Mouse (Mus musculus) lung, postnatal 0 days (tissue): Measurements from ENCODE around the gene Sbf2. TPM values are rescaled to one million over a fixed set of nuclear protein-coding genes. Genes with fewer than 3 reads are reported as not detected.
A peak's percentile ranks its signal among the peaks of the same experiment; 100 is the strongest.

ENCODE experiments used
- ATAC-seq: fragments of 200-750 bp; cut with Nextera tagmentation; 2 replicates; pipeline ENCODE4 v1.8.0; 2017; ENCODE audit warnings: moderate library complexity
- DNase-seq: peaks from one replicate; pipeline ENCODE4 v3.0.0-alpha.2; 2016; ENCODE audit warnings: low spot score
- H3K27ac ChIP-seq: fragments of 300-500 bp; sonication (generic); 2 replicates; pipeline ENCODE4 v1.5.1; 2014; ENCODE audit warnings: antibody characterized with exemption, mild to moderate bottlenecking, low read length, mixed read lengths
- H3K27me3 ChIP-seq: fragments of 300-500 bp; sonication (generic); replicated peaks from 2 replicates; pipeline ENCODE4 v1.6.1; 2014; ENCODE audit warnings: low read length, mixed read lengths; ENCODE audit not compliant: insufficient read depth
- H3K36me3 ChIP-seq: fragments of 300-500 bp; sonication (generic); 2 replicates; pipeline ENCODE4 v1.6.1; 2014; ENCODE audit warnings: low read length, mixed read lengths; ENCODE audit not compliant: insufficient read depth
- H3K4me1 ChIP-seq: fragments of 300-500 bp; sonication (generic); 2 replicates; pipeline ENCODE4 v1.6.1; 2014; ENCODE audit warnings: antibody characterized with exemption, low read depth, low read length, mixed read lengths; ENCODE audit not compliant: insufficient read depth
- H3K4me2 ChIP-seq: fragments of 300-500 bp; sonication (generic); replicated peaks from 2 replicates; pipeline ENCODE4 v1.6.1; 2014; ENCODE audit warnings: low read depth, mild to moderate bottlenecking, low read length, moderate library complexity, mixed read lengths
- H3K4me3 ChIP-seq: fragments of 300-500 bp; sonication (generic); 2 replicates; pipeline ENCODE4 v1.5.1; 2014; ENCODE audit warnings: low read depth, low read length
- H3K9ac ChIP-seq: fragments of 300-500 bp; sonication (generic); replicated peaks from 2 replicates; pipeline ENCODE4 v1.6.1; 2014; ENCODE audit warnings: low read depth, mild to moderate bottlenecking
- H3K9me3 ChIP-seq: fragments of 300-500 bp; sonication (generic); 2 replicates; pipeline ENCODE4 v1.6.1; 2016; ENCODE audit warnings: low read length, mixed read lengths
- CTCF ChIP-seq: IDR thresholded peaks from 2 replicates; pipeline ENCODE4 v1.5.1; 2016; ENCODE audit warnings: antibody characterized with exemption, mild to moderate bottlenecking
- EP300 ChIP-seq: IDR thresholded peaks from 2 replicates; pipeline ENCODE4 v1.6.1; 2016; ENCODE audit warnings: antibody characterized with exemption, mild to moderate bottlenecking, control low read depth
- WGBS: fragments of 180-500 bp; shearing (Covaris S2); extraction: QIAGEN DNeasy Blood & Tissue Kit; methylation state at CpG from one replicate; pipeline ENCODE4 v1.1.7; 2014; 5-methylcytosine and 5-hydroxymethylcytosine counted together
- polyA plus RNA-seq: library from polyadenylated mRNA; unstranded; fragments of >200 nt; fragmentation: Nextera tagmentation; extraction: Ambion mirVana; gene quantifications from 2 replicates; pipeline ENCODE4 v1.2.1, GENCODE M21; 2015

Gene Sbf2
- polyA plus RNA-seq, 1 experiment from 2014 or later: 23.3 TPM

GRCm38 (mm10) chr7:110615792-110616191 lies 1.1 kb upstream of the Sbf2 start:
- Histone ChIP-seq H3K9ac (no peak overlapping the region), H3K27ac (peak overlapping the region; percentile 100), H3K4me3 (peak overlapping the region; percentile 96; the same call in 1 of the 2 replicates)

GRCm38 (mm10) chr7:110615151-110615631 lies 469 bp upstream of the Sbf2 start:
- H3K9ac ChIP-seq: peak overlapping the region; percentile 94
- peak; percentile 49 for ATAC-seq
- under 1% methylated on average over 17 of the region's 20 CpGs for WGBS

More at GRCm38 (mm10) chr7:110615792-110616191, 1.1 kb upstream of the Sbf2 start:
- no peak for TF ChIP-seq EP300
- no peak for TF ChIP-seq CTCF
- WGBS: 12% methylated on average over 11 of the region's 11 CpGs
- DNase-seq: peak; percentile 65
- Histone ChIP-seq H3K4me1 (peaks cover 21% of the 10 kb centered on the region), H3K9me3 (no peaks in the 10 kb centered on the region), H3K27me3 (no peaks in the 10 kb centered on the region), H3K4me2 (peak overlapping the region; percentile 92), H3K36me3 (no peaks in the 10 kb centered on the region)
- ATAC-seq: no peak

GRCm38 (mm10) chr7:110613381-110614132 lies 1.2 kb downstream of the Sbf2 start:
- peak overlapping the region; percentile 96 for H3K4me3 ChIP-seq
- peak overlapping the region; percentile 94 for H3K9ac ChIP-seq
- ATAC-seq (no peak), DNase-seq (peak; percentile 39)
- TF ChIP-seq EP300 (no peak), CTCF (no peak)
- H3K4me2 ChIP-seq: peak overlapping the region; percentile 92
- H3K27me3 ChIP-seq: no peaks in the 10 kb centered on the region
- no peaks in the 10 kb centered on the region for H3K9me3 ChIP-seq
- H3K4me1 ChIP-seq: peaks cover 17% of the 10 kb centered on the region
- no peaks in the 10 kb centered on the region for H3K36me3 ChIP-seq
- peak overlapping the region; percentile 100 for H3K27ac ChIP-seq
- WGBS: 2% methylated on average over 17 of the region's 17 CpGs

More at GRCm38 (mm10) chr7:110615151-110615631, 469 bp upstream of the Sbf2 start:
- peak; percentile 94 for DNase-seq
- H3K4me1 ChIP-seq: peaks cover 21% of the 10 kb centered on the region
- no peaks in the 10 kb centered on the region for H3K36me3 ChIP-seq
- no peaks in the 10 kb centered on the region for H3K27me3 ChIP-seq
- peak overlapping the region; percentile 100 for H3K27ac ChIP-seq
- peak overlapping the region; percentile 92 for H3K4me2 ChIP-seq
- TF ChIP-seq EP300 (peak; percentile 84), CTCF (no peak)
- no peaks in the 10 kb centered on the region for H3K9me3 ChIP-seq
- H3K4me3 ChIP-seq: peak overlapping the region; percentile 96

GRCm38 (mm10) chr7:110606906-110607305 lies 7.8 kb downstream of the Sbf2 start:
- no peak for ATAC-seq
- WGBS: 100% methylated on average over 1 of the region's 1 CpGs

GRCm38 (mm10) chr7:110605476-110605875 lies 9.2 kb downstream of the Sbf2 start:
- no peak overlapping the region for H3K4me2 ChIP-seq
- 80% methylated on average over 4 of the region's 4 CpGs for WGBS
- DNase-seq (no peak), ATAC-seq (no peak)
- no peaks in the 10 kb centered on the region for H3K36me3 ChIP-seq
- no peaks in the 10 kb centered on the region for H3K27me3 ChIP-seq
- H3K4me1 ChIP-seq: no peaks in the 10 kb centered on the region
- H3K27ac ChIP-seq: no peak overlapping the region
- no peaks in the 10 kb centered on the region for H3K9me3 ChIP-seq
- H3K9ac ChIP-seq: no peak overlapping the region
- TF ChIP-seq CTCF (no peak), EP300 (no peak)
- H3K4me3 ChIP-seq: no peak overlapping the region

More at GRCm38 (mm10) chr7:110606906-110607305, 7.8 kb downstream of the Sbf2 start:
- H3K4me1 ChIP-seq: peaks cover under 1% of the 10 kb centered on the region; the same call in 1 of the 2 replicates
- H3K9me3 ChIP-seq: no peaks in the 10 kb centered on the region
- no peak for TF ChIP-seq EP300
- TF ChIP-seq CTCF: no peak
- no peaks in the 10 kb centered on the region for H3K27me3 ChIP-seq
- H3K4me2 ChIP-seq: no peak overlapping the region
- H3K9ac ChIP-seq: no peak overlapping the region
- no peaks in the 10 kb centered on the region for H3K36me3 ChIP-seq
- no peak overlapping the region for H3K27ac ChIP-seq
- no peak for DNase-seq
- no peak overlapping the region for H3K4me3 ChIP-seq

GRCm38 (mm10) chr7:110597141-110597540 lies 17.6 kb downstream of the Sbf2 start:
- Histone ChIP-seq H3K36me3 (no peaks in the 10 kb centered on the region), H3K4me3 (no peak overlapping the region), H3K4me2 (no peak overlapping the region), H3K4me1 (no peaks in the 10 kb centered on the region), H3K9me3 (no peaks in the 10 kb centered on the region), H3K27ac (no peak overlapping the region), H3K27me3 (no peaks in the 10 kb centered on the region), H3K9ac (no peak overlapping the region)
- 91% methylated on average over 1 of the region's 1 CpGs for WGBS
- TF ChIP-seq EP300 (no peak), CTCF (no peak)
- no peak for DNase-seq
- ATAC-seq: no peak
